Mouse (Mus musculus) kidney, adult 18-20 months (tissue): Measurements from ENCODE around the gene Rasa3.
A peak's percentile ranks its signal among the peaks of the same experiment; 100 is the strongest.

Experiments
- DNase-seq: peaks from one replicate; pipeline ENCODE4 v3.0.0; 2021

Rasa3 gene

GRCm38 (mm10) chr8:13647591-13647990 lies 29.8 kb downstream of the Rasa3 start:
- DNase-seq = no peak

GRCm38 (mm10) chr8:13644932-13645676 lies 32.3 kb downstream of the Rasa3 start:
- DNase-seq = no peak

GRCm38 (mm10) chr8:13644155-13644554 lies 33.2 kb downstream of the Rasa3 start:
- DNase-seq = no peak

- DNase-seq = no peak
Observed at GRCm38 (mm10) chr8:13642659-13643181, 34.7 kb downstream of the Rasa3 start.

GRCm38 (mm10) chr8:13641206-13641605 lies 36.2 kb downstream of the Rasa3 start:
- no peak for DNase-seq

GRCm38 (mm10) chr8:13640452-13640883 lies 36.9 kb downstream of the Rasa3 start:
- DNase-seq = no peak

- DNase-seq = no peak
Observed at GRCm38 (mm10) chr8:13633107-13633506, 44.3 kb downstream of the Rasa3 start.

GRCm38 (mm10) chr8:13632309-13632708 lies 45.1 kb downstream of the Rasa3 start:
- no peak for DNase-seq

GRCm38 (mm10) chr8:13630754-13631153 lies 46.6 kb downstream of the Rasa3 start:
- DNase-seq = no peak

GRCm38 (mm10) chr8:13630171-13630570 lies 47.2 kb downstream of the Rasa3 start:
- no peak for DNase-seq

- no peak for DNase-seq
Observed at GRCm38 (mm10) chr8:13629351-13630090, 47.9 kb downstream of the Rasa3 start.

GRCm38 (mm10) chr8:13628067-13628466 lies 49.3 kb downstream of the Rasa3 start:
- no peak for DNase-seq

GRCm38 (mm10) chr8:13627591-13627990 lies 49.8 kb downstream of the Rasa3 start:
- DNase-seq = no peak

GRCm38 (mm10) chr8:13626114-13626513 lies 51.3 kb downstream of the Rasa3 start:
- DNase-seq = no peak

GRCm38 (mm10) chr8:13625281-13625970 lies 52.0 kb downstream of the Rasa3 start:
- DNase-seq = no peak

- DNase-seq = no peak
Observed at GRCm38 (mm10) chr8:13624863-13625262, 52.5 kb downstream of the Rasa3 start.

- peak; percentile 34 for DNase-seq
Observed at GRCm38 (mm10) chr8:13623911-13624421, 53.4 kb downstream of the Rasa3 start.

- no peak for DNase-seq
Observed at GRCm38 (mm10) chr8:13623038-13623750, 54.2 kb downstream of the Rasa3 start.

GRCm38 (mm10) chr8:13620226-13620920 lies 57.0 kb downstream of the Rasa3 start:
- DNase-seq = no peak

- DNase-seq = no peak
Observed at GRCm38 (mm10) chr8:13616831-13617505, 60.4 kb downstream of the Rasa3 start.

GRCm38 (mm10) chr8:13614924-13615391 lies 62.4 kb downstream of the Rasa3 start:
- DNase-seq = no peak
